Mouse (Mus musculus) ES-Bruce4 (cell line): ENCODE measurements at regions not wholly inside any gene's neighbourhood (a gene's known extent, or its start where the extent isn't known, plus 50 kb on each side); places are given as distances from the start of the nearest gene placed in this dataset.

Source experiments
- CTCF ChIP-seq: IDR thresholded peaks from one replicate; pipeline ENCODE4 v1.8.1; 2011; ENCODE audit warnings: low read depth, low read length
- POLR2A ChIP-seq: IDR thresholded peaks from one replicate; pipeline ENCODE4 v1.8.1; 2011; ENCODE audit warnings: low read length; ENCODE audit not compliant: insufficient read depth

DNA sequence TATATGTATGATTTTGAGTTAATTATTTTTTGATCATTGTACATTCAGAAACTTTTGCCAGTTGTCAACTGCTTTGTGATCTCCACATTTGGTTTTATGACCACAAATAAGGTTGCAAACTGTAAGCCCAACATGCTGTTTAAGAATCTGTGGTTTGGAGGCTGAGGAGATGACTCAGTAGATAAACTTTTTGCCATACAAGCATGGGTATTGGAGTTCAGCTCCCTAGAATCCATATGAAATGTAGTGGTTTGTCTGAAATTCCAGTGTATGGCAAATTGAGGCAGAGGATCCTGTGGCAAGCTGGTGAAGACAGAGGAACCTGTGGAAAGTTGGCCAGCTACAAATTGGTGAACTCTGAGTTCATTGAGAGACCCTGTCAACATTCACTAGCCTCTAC is 234.6 kb upstream of the Tbc1d5 start:
- TF ChIP-seq POLR2A (no peak), CTCF (no peak)
